Mouse (Mus musculus): ENCODE results near the gene Slc24a3. TPM values are rescaled to one million over a fixed set of nuclear protein-coding genes. Genes with fewer than 3 reads are reported as not detected.

Gene Slc24a3
- polyA plus RNA-seq, 1 experiment from 2014 or later: 5.1 TPM

- no peak for ATAC-seq
- H3K4me1 ChIP-seq (replicated peaks): peaks cover 16% of the 10 kb centered on the region
- no peak overlapping the region for H3K4me2 ChIP-seq (replicated peaks)
- H3K4me3 ChIP-seq (replicated peaks): no peak overlapping the region
- no peak overlapping the region for H3K9ac ChIP-seq (replicated peaks)
- no peaks in the 10 kb centered on the region for H3K36me3 ChIP-seq
- 87% methylated on average over 6 of the region's 6 CpGs for WGBS
- no peaks in the 10 kb centered on the region for H3K9me3 ChIP-seq
- no peak overlapping the region for H3K27ac ChIP-seq
- H3K27me3 ChIP-seq: peaks cover 16% of the 10 kb centered on the region
Observed at GRCm38 (mm10) chr2:145165854-145166253, 1.7 kb upstream of the Slc24a3 start.

- peak overlapping the region; percentile 81 for H3K9ac ChIP-seq (replicated peaks)
- peak; percentile 81 for ATAC-seq
- H3K36me3 ChIP-seq: no peaks in the 10 kb centered on the region
- H3K4me2 ChIP-seq (replicated peaks): peak overlapping the region; percentile 73
- peak overlapping the region; percentile 65 for H3K4me3 ChIP-seq (replicated peaks)
- under 1% methylated on average over 33 of the region's 38 CpGs for WGBS
- H3K27ac ChIP-seq: peak overlapping the region; percentile 93
- no peaks in the 10 kb centered on the region for H3K9me3 ChIP-seq
- peaks cover 16% of the 10 kb centered on the region for H3K27me3 ChIP-seq
- H3K4me1 ChIP-seq (replicated peaks): peaks cover 16% of the 10 kb centered on the region
Observed at GRCm38 (mm10) chr2:145167051-145167663, 397 bp upstream of the Slc24a3 start.

GRCm38 (mm10) chr2:145168405-145168971, 934 bp downstream of the Slc24a3 start:
- peaks cover 16% of the 10 kb centered on the region for H3K4me1 ChIP-seq (replicated peaks)
- 8% methylated on average over 10 of the region's 10 CpGs for WGBS
- peak; percentile 47; the same call in 1 of the 2 replicates for ATAC-seq

DNA sequence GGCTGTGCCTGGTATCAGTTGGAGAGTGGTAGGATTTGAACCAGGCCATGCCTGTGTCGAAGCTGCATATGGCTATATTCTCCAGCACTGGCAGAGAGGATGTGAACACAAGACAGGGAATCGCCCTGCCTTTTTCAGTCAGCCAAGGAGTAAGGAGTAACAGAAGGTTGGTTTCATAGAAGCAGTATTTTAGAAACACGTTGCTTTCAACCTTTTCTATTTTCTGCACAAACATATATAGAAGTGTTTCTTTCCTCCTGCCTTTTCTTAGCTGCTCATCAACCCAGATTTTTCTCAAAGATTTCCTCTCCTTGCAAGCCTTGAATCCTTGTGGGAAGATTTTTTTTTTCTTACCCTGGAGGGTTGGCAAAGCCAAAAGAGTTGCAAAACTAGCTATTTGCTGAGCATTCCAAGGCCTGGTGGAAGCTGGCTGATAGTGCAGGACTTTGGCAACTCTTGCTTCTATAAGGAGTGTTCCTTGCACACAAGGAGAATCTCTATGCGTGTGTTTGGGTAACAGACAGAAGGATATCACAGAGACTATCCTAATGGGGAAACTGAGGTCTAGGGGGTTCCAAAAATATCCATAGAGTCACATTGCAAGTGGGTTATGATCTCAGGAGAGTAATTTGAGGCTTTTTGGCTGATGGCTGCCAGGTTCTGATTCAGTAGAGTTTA, 5.6 kb downstream of the Slc24a3 start:
- Histone ChIP-seq H3K27ac (no peak overlapping the region), H3K27me3 (peaks cover 13% of the 10 kb centered on the region), H3K4me1 (replicated peaks) (peaks cover 13% of the 10 kb centered on the region), H3K4me3 (replicated peaks) (no peak overlapping the region), H3K36me3 (no peaks in the 10 kb centered on the region), H3K9ac (replicated peaks) (no peak overlapping the region), H3K9me3 (no peaks in the 10 kb centered on the region), H3K4me2 (replicated peaks) (no peak overlapping the region)
- ATAC-seq: no peak
- WGBS: 94% methylated on average over 4 of the region's 4 CpGs

More at GRCm38 (mm10) chr2:145168405-145168971, 934 bp downstream of the Slc24a3 start:
- Histone ChIP-seq H3K4me2 (replicated peaks) (peak overlapping the region; percentile 73), H3K4me3 (replicated peaks) (peak overlapping the region; percentile 65), H3K36me3 (no peaks in the 10 kb centered on the region), H3K27me3 (peaks cover 16% of the 10 kb centered on the region), H3K9me3 (no peaks in the 10 kb centered on the region), H3K9ac (replicated peaks) (peak overlapping the region; percentile 81), H3K27ac (peak overlapping the region; percentile 93)

DNA sequence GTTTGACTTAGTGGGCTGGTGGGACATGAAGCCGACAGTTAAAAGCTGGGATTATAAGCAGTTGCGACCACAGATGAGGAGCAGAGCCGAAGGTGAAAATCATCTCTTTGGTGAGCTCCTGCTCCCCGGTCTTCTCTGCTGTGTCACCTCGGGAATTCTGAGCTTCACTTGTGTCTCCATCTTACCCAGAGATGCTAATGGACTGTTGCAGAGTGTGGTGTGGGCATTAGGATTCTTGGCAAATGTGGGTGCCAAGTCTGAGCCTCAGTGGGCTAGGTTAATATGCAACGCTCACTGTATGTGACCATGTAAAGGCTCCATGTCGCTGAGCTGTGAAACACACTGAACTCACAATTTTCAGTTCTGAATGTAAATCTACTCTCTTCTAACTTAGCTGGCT, 7.5 kb downstream of the Slc24a3 start:
- H3K9ac ChIP-seq (replicated peaks): no peak overlapping the region
- H3K36me3 ChIP-seq: no peaks in the 10 kb centered on the region
- 0 out of 2 replicates have a peak, but pooled peaks cover 3% of the 10 kb centered on the region for H3K27me3 ChIP-seq
- WGBS: 85% methylated on average over 7 of the region's 7 CpGs
- no peaks in the 10 kb centered on the region for H3K4me1 ChIP-seq (replicated peaks)
- H3K4me3 ChIP-seq (replicated peaks): no peak overlapping the region
- H3K4me2 ChIP-seq (replicated peaks): no peak overlapping the region
- no peak overlapping the region for H3K27ac ChIP-seq
- ATAC-seq: no peak
- no peaks in the 10 kb centered on the region for H3K9me3 ChIP-seq

DNA sequence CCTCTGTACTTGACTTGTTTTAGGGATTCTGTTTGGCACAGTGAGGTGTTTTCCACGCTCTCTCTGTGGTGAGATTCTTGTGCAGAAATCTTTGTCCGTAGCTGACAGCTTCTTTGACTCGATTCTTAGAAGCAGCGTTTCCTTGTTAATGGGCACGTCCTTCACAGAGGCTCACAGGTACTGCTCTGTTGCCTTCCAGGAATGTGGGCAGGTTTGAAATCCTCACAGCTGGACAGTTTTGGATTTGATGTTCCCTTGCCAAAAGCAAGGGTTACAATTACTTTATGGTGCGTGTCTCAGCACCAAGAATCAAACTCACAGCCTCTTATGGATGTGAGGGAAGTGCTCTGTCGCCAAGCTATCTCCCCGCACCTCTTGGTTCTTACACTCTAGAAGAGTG, 14.9 kb downstream of the Slc24a3 start:
- Histone ChIP-seq H3K27me3 (no peaks in the 10 kb centered on the region), H3K4me1 (replicated peaks) (0 out of 2 replicates have a peak, but pooled peaks cover 5% of the 10 kb centered on the region), H3K4me3 (replicated peaks) (no peak overlapping the region), H3K36me3 (no peaks in the 10 kb centered on the region), H3K9ac (replicated peaks) (no peak overlapping the region), H3K27ac (no peak overlapping the region), H3K9me3 (no peaks in the 10 kb centered on the region), H3K4me2 (replicated peaks) (no peak overlapping the region)
- WGBS: 56% methylated on average over 8 of the region's 8 CpGs
- ATAC-seq: no peak

GRCm38 (mm10) chr2:145188828-145189227, 21.3 kb downstream of the Slc24a3 start:
- H3K4me3 ChIP-seq (replicated peaks): no peak overlapping the region
- H3K36me3 ChIP-seq: no peaks in the 10 kb centered on the region
- H3K27ac ChIP-seq: no peak overlapping the region
- H3K4me2 ChIP-seq (replicated peaks): no peak overlapping the region
- no peaks in the 10 kb centered on the region for H3K9me3 ChIP-seq
- 80% methylated on average over 2 of the region's 2 CpGs for WGBS
- ATAC-seq: no peak
- H3K27me3 ChIP-seq: no peaks in the 10 kb centered on the region
- no peak overlapping the region for H3K9ac ChIP-seq (replicated peaks)
- H3K4me1 ChIP-seq (replicated peaks): no peaks in the 10 kb centered on the region

GRCm38 (mm10) chr2:145196043-145196442, 28.5 kb downstream of the Slc24a3 start:
- H3K9ac ChIP-seq (replicated peaks): no peak overlapping the region
- H3K27ac ChIP-seq: no peak overlapping the region
- 75% methylated on average over 3 of the region's 3 CpGs for WGBS
- no peaks in the 10 kb centered on the region for H3K4me1 ChIP-seq (replicated peaks)
- no peaks in the 10 kb centered on the region for H3K9me3 ChIP-seq
- ATAC-seq: no peak
- H3K4me3 ChIP-seq (replicated peaks): no peak overlapping the region
- H3K4me2 ChIP-seq (replicated peaks): no peak overlapping the region
- no peaks in the 10 kb centered on the region for H3K27me3 ChIP-seq
- no peaks in the 10 kb centered on the region for H3K36me3 ChIP-seq

GRCm38 (mm10) chr2:145196501-145197042, 29.0 kb downstream of the Slc24a3 start:
- no peaks in the 10 kb centered on the region for H3K4me1 ChIP-seq (replicated peaks)
- no peak overlapping the region for H3K4me3 ChIP-seq (replicated peaks)
- no peak overlapping the region for H3K9ac ChIP-seq (replicated peaks)
- WGBS: 95% methylated on average over 7 of the region's 7 CpGs
- H3K27ac ChIP-seq: no peak overlapping the region
- no peaks in the 10 kb centered on the region for H3K36me3 ChIP-seq
- H3K9me3 ChIP-seq: no peaks in the 10 kb centered on the region
- H3K4me2 ChIP-seq (replicated peaks): no peak overlapping the region
- ATAC-seq: no peak
- no peaks in the 10 kb centered on the region for H3K27me3 ChIP-seq

- ATAC-seq: no peak
- H3K4me1 ChIP-seq (replicated peaks): no peaks in the 10 kb centered on the region
- no peaks in the 10 kb centered on the region for H3K9me3 ChIP-seq
- no peaks in the 10 kb centered on the region for H3K27me3 ChIP-seq
- H3K9ac ChIP-seq (replicated peaks): no peak overlapping the region
- H3K36me3 ChIP-seq: no peaks in the 10 kb centered on the region
- H3K4me2 ChIP-seq (replicated peaks): no peak overlapping the region
- no peak overlapping the region for H3K27ac ChIP-seq
- 97% methylated on average over 4 of the region's 4 CpGs for WGBS
- H3K4me3 ChIP-seq (replicated peaks): no peak overlapping the region
Observed at GRCm38 (mm10) chr2:145197076-145197475, 29.5 kb downstream of the Slc24a3 start.

GRCm38 (mm10) chr2:145213587-145213986, 46.0 kb downstream of the Slc24a3 start:
- H3K4me1 ChIP-seq (replicated peaks): no peaks in the 10 kb centered on the region
- ATAC-seq: no peak
- no peak overlapping the region for H3K4me3 ChIP-seq (replicated peaks)
- no peak overlapping the region for H3K4me2 ChIP-seq (replicated peaks)
- 97% methylated on average over 11 of the region's 11 CpGs for WGBS
- H3K9ac ChIP-seq (replicated peaks): no peak overlapping the region
- H3K27me3 ChIP-seq: no peaks in the 10 kb centered on the region
- H3K36me3 ChIP-seq: no peaks in the 10 kb centered on the region
- H3K9me3 ChIP-seq: no peaks in the 10 kb centered on the region
- H3K27ac ChIP-seq: no peak overlapping the region

DNA sequence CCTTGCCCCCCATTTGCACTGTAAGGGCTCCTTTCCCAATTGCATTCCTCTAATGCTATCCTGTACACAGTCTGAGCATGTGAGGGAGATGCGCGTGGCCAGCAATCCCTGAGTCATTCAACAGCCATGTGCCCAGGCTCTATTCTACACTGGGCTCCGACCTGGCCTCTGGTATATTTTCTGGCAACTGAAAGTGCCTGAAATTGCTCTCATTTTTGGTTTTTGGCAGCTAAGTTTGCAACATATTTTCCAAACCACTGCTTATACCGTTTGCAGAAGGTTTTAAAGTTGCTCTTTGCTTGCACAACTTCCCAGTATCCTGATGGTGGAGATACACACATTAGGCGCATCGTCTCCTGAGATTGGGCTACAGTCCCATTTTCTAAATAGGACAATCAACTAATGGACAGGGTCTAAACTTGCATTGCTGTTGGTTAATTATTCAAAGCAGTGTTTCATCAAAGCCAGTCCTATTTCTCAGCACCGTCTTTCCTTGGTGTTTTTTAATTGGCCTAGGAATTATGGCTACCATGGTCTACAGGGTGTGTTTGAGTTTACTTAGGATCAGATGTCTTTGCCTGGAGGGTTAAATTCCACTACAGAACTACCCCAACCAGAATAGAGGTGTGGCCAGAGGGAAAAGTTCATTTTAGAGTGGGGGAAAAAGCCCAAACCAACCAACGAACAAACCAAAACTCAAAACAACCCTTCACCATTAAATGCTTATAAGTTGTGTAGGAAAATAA, 46.7 kb downstream of the Slc24a3 start:
- Histone ChIP-seq H3K27ac (no peak overlapping the region), H3K36me3 (no peaks in the 10 kb centered on the region), H3K9ac (replicated peaks) (no peak overlapping the region), H3K9me3 (no peaks in the 10 kb centered on the region), H3K4me1 (replicated peaks) (no peaks in the 10 kb centered on the region), H3K4me2 (replicated peaks) (no peak overlapping the region), H3K27me3 (no peaks in the 10 kb centered on the region), H3K4me3 (replicated peaks) (no peak overlapping the region)
- 92% methylated on average over 8 of the region's 8 CpGs for WGBS
- ATAC-seq: no peak
